Mouse (Mus musculus) cerebellum, adult 9-10 months (tissue): ENCODE results near the gene Nrip2.
"Not testable (repeated sequence)": the region's sequence is repeated elsewhere in the genome, so short reads cannot be mapped to it uniquely, and the experiment has no call there.

Source experiments
- DNase-seq: peaks from one replicate; pipeline ENCODE4 v3.0.0; 2022

The Nrip2 gene

DNA sequence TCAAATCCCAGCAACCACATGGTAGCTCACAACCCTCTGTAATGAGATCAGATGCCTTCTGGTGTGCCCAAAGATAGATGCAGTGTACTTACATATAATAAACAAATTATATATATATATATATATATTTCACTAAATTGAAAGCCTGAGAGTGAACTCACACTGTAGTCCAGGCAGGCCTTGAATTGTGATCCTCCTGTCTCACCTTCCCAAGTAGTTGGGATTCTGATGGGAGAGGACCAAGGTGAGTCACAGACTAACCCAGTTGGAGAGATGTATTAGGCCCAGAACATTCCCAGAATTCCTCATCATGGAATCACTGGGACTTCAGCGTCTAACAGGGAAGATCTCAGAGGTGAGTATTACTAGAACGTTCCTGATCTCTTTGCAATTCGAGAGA, at the start of gene Nrip2:
Gene Nrip2, plus strand, starts transcription at position 301 of the 400 bp plus-strand sequence.
- no peak for DNase-seq

DNA sequence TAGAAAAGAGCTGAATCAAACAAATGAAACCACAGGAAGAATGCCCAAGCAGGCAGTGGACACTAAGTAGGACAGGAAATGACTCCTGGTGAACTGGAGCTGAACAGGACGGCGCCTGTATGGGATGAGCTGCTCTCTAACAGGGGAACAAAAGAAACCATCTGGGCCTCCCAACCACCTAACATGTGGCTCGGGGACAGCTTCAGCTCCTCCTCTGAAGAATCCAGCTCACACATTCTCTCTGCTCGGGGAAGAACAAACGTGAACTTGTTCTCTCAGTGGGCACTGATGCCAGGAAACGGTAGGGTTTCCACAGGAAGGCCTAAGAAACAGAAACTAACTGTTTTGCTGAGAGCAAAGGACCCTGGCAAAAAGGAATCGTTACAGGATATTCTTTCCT, 49.4 kb upstream of the Nrip2 start:
- peak; percentile 46 for DNase-seq

DNA sequence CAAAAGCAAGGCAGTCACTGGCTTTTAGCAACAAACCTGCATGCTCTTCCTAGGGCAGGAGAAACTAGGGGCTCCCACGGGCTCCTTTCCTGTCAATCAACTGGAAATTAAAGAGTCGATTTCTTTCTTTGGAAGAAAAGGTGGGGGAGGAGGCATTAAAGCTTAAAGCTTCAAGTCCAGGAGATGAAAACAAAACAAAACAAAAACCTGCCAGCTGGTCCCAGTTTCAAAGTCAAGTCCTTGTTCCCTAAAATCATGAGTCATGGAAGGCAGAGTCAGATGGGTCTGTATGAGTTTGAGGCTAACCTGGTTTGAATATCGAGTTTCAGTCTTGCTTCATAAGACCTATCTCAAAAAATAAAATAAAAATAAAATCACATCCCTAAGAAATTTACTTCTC, 45.0 kb upstream of the Nrip2 start:
- no peak for DNase-seq

DNA sequence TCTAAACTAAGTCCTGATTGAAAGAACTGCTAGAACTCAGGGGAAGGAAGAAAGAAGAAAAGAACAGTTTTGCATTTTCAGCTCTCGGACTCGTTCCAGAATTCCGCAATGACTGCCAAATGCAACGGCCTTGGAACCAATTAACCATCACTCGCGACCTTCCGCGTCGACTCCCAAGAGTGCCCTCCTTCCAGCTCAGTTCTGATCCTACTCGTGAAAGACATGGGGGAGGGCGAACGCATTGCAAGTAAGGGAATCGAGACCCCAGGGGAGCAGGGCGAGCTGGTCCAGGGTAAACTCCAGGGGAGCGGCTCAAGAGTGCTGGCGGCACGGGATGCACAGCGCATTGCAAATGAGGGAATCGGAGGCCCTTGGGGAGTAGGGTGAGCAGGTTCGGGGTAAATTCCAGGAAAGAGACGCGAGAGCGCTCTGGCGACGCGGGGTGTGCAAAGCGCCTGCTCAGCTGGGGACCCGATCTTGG, 43.9 kb upstream of the Nrip2 start:
- DNase-seq = peak; percentile 67

DNA sequence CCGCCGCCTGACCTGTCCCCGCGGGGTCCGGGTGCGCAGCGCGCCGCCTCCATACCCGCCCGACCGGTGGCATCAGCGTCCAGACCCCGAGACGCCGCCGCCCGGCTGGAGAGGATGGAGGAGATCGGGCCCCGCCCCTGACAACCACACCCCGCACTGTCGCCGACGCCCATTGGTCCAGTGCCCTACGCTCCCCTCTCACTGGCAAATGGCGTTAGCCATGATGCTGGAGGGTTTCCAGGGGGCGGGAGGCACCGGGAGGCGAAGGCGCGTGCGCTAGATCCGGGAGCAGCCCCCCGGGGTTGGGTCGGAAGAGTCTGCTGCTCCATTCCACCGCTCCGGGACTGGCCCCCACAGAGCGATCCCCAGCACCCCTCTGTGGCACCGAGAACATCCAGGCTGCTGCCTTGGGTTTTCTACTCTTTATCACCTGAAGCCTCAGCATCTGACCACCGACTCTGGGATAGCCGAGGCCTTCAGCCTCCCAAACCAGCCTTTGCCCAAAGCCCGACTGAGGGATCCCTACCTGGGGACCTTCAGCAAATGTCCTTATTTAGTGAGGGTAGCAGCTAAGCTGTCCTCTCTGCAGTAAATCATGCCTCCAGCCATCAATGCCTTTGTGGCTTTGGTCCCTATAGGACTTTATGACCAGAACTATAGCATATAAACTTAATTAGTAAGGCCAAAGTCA, 43.2 kb upstream of the Nrip2 start, which contains the start of gene Tulp3:
Gene Tulp3, minus strand, starts transcription at position 126 of the 691 bp plus-strand sequence.
- DNase-seq = peak; percentile 98

DNA sequence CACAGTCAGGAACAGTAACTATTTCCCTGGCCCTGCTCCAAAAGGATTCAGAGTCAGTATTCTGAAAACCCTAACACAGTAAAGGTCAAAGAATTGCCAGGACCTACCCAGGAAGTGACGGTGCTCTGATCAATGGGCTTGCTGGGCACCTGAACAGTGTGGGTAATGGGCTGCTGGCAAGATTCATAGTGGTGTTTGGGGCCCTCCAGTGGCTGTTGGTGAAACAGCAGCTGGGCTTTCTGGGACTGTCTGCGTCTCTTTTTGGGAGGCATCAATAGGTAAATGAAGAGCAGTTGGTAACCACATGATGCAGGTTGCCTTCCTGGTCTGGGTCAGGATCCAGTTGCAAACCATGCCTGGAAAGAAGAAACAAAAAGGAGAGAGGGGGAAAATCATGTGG, 40.1 kb upstream of the Nrip2 start:
- DNase-seq = peak; percentile 76

DNA sequence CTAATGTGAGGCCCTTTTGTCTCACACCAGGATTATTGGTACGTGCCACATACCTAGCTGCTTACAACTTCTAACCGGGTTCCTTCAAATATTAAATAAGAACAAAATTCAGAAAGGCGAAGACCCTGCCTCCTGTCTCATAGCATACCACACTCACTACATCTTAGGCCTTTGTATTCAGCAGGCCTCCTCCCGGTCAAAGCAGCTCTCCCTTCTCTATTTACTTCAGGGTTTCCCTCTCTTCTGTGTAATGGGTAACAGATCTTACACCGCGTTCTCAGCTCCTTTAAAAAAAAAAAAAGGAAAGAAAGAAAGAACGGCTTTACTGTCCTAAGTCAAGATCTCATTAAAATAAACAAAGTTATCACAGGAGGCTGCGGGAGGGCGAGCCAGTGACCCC, 37.2 kb upstream of the Nrip2 start:
- DNase-seq = no peak

DNA sequence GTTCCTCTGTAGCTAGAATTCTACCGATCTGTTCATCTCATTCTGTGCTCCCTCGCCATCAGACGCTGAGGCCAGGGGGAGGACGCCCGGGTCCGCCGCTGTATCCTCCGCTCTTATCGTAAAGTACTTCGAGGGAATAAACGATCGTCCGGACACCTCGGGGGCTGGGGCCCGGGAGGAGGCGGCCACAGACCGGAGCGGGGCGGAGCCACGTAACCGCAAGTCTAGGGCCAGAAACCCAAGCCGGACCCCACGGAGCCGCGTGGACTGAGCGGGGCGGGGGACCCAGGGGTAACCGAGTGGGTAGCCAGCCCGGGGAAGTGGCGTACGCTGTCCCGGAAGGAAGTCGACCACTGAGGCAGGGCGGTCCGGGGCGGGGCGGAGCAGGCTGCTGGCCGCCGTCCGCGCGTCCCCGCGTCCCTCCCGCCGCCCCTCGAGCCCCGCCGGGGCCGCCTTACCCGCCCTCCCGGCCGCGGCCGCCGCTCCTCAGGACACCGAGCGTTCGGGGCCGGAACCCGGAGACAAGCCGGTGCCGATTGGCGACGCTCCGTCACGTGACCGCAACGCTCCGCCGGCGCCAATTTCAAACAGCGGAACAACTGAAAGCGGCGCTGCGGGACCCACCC, 36.6 kb upstream of the Nrip2 start, which contains the start of the genes Rhno1 and Foxm1:
Gene Rhno1, minus strand, starts transcription at position 531 of the 626 bp plus-strand sequence.
Gene Foxm1, plus strand, starts transcription at position 587 of the 626 bp plus-strand sequence.
- DNase-seq = peak; percentile 76

DNA sequence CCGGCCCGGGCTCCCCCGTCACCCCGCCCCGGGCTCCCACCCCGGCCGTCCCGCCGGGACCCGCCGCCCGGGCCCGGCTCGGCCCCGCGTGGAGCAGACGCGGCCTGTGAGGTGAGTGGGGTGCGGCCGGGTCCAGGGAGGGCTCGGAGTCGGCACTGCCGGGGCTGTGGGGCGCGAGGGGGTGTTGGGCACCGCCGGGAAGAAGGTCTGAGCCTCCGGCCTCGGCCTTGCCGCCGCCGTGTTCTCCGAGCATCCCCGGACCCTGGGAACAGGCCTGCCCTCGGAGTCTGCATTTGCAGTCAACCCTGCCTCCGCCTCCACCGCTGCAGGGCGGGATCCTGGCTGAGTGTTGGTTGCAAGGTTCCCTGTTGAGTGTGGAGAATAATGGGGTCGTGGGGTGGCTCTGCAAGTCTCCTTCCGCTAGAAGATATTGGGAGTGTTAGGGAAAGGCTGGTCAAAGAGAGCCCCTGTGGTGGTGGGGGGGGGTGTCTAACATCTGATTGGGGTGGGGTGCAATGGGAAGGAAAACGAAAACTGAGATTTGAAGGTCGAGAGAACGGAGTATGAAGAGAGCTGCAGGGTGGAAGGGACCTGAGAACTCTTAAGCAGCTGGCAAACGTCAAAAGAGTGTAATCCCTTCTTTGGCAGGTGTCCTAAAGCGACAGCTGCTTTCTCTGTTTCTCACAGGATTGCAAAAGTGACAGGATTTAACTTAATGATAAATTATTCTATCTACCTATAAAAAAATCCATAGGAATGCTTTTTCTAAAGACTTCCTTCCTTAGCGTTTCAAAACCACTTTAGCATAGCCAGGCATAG, 35.9 kb upstream of the Nrip2 start:
- no peak for DNase-seq

DNA sequence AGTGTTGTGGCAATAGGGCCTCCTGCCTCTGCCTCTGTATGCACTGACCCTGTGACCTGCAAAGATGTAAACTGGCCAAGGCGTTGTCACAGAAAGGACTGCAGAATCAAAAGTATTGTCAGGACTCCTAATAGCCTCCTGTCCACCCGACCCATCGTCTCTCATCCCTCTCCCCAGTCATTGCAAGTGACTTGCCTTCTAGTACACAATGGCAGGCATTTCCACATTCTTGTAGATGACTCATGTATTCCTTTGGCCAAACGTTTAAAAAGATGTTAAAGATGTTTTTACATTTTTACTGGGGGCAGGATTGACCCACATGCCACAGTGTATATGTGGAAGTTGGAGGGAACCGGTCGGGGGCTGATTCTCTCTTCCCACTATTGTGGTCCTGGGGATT, 34.4 kb upstream of the Nrip2 start:
- no peak for DNase-seq

DNA sequence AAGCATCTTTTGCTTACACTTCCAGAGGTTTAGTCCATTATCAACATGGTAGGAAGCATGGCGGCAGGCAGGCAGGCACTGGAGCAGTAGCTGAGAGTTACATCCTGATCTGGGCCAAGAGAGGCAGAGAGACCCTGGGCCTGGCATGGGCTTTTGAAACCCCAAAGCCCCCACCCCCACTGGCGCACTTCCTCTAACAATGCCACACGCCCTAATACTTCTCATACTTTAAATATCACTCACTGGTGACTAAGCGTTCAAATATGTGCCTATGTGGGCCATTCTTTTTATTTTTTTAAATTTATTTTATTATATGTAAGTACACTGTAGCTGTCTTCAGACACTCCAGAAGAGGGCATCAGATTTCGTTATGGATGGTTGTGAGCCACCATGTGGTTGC, 32.6 kb upstream of the Nrip2 start:
- no peak for DNase-seq

DNA sequence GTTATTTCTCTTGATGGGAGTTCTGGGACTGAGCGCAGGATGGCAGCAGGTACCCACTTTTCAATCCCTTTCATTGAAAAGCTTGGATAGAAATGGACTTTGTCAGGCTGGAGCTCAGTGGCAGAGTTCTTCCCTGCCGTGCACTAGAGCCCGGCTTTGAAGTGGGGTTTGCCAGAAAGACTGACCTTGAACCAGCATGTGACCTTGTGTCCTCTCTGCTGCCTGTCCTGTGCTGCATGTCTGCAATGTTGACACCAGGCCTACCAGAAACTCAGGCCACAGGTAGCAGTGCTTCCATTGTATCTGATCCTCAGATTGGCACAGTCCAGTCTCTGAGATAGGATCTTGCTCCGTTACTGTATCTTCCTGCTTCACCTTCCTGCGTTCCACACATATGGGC, 29.1 kb upstream of the Nrip2 start:
- no peak for DNase-seq

DNA sequence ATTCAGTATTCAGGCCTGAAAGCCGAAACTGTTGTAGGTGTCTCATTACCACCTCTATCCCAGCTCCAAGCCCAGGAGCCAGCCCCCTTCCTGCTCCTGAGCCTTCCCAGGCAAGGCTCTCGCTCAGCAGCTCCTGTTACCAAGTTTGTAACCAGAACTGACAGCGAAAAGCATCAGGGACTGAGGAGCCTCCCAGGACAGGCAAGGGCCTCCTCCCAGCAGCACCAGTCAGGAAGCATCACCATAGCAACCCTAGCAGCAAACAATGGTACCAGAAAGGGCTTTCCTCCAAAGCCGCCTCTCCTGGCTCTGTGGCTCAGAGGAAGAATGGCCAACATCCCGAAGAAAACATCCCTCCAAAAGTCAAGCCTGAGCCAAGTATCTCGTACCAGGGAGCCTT, 23.9 kb upstream of the Nrip2 start, which contains the start of the genes Tex52 and Gm44596:
Gene Tex52, plus strand, starts transcription at position 265 of the 400 bp plus-strand sequence.
Gene Gm44596, plus strand, starts transcription at position 312 of the 400 bp plus-strand sequence.
- no peak for DNase-seq

DNA sequence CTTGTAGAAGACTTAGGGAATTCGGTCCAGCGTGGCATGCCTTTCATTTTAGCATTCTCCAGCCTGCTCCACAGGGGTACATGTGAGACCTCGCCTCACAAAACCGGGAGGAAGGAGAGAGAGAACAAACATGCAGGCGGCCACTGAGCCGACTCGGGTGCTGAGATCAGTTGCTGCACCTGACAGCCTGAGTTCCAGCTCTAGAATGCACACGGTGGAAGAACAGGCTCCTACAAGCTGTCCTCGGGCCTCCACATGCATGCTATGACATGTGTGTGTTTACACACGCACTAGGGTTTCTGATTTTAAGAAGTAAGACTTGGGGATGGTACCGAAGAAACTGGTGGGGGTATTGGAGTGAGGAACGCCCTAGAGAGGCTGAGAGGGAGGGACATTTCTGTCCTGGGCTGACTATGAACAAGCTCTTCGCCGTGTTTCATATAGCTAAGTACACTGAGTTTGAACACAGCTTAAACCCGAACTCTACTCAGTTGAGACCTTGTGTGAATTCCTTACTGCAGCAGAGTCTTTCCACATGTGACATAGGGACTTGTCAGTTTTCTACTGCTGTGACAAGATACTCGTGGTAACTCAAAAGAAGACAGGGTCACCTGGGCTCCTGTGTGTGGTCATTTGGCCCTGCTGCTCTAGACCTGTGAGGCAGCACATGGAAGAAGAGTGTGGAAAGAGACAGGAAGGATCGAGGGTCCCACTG, 22.6 kb upstream of the Nrip2 start:
- DNase-seq = no peak

DNA sequence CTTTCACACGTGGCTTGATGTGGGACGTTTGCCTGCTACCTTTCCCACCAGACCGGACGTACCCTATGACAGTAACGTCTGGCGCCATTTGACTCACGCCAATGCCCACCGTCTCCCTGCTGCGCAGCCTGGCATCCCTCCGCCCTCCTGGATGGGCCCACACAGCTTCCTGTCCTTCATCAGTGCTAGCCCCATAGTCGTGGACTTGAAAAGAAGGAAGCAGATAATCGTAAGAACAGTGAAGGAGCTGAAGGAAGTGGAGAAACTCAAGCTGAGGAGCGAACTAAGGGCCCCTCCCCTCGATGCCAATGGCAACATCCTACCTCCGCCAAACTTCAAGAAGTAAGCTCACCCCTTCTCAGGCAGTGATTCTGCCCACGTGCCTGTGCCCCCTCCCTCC, 19.5 kb upstream of the Nrip2 start:
- no peak for DNase-seq

DNA sequence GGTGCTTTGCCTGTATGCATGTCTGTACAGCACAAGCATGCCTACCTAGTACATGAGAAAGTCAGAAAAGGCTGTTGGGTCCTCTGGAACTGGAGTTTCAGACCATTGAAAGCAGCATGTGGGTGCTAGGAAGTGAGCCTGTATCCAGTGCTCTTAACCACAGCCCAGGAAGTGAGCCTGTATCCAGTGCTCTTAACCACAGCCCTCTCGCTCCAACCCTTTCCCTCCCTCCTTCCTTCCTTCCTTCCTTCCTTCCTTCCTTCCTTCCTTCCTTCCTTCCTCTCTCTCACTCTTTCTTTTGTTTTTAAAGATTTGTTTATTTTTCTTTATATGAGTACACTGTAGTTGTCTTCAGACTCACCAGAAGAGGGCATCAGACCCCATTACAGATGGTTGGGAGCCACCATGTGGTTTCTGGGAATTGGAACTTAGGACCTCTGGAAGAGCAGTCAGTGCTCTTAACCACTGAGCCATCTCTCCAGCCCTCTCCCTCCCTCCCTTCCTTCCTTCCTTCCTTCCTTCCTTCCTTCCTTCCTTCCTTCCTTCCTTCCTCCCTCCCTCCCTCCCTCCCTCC, 18.4 kb upstream of the Nrip2 start:
- DNase-seq = not testable (repeated sequence)

DNA sequence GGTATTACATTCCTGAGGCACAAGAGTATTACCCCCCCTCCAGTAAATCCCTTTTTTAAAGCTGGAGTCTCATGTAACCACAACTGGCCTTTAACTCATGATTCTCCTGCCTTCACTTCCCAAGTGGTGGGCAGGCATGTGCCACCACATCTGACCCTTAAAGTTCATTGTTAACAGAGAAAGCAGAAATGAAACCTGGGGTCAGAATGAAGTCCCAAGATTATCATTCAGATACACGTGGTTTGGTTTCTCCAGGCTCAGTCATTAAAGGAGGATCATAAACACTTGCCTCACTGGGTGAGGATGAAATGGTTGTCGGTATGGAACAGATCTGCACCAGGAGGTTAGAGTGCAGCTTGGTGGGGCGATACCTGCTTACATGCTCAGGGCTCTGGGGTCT, 17.8 kb upstream of the Nrip2 start:
- DNase-seq = no peak

DNA sequence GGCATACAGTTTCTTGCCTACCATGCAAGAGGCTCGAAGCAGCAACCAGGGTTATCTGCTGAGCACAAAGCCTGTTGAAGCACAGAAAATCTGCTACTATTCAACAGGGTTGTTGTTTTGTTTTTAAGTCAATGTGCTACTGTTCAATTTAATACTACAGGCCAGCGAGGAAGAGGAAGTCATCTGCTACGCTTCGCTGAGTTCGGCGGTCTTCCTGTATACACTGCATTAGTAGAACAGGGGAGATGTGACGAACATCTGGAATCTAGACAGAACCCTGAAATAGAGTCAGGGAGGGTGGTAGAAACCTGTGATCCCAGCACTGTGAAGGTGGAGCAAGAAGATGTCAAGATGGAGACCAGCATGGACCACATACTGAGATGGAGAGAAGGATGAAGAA, 15.3 kb upstream of the Nrip2 start:
- DNase-seq = no peak

DNA sequence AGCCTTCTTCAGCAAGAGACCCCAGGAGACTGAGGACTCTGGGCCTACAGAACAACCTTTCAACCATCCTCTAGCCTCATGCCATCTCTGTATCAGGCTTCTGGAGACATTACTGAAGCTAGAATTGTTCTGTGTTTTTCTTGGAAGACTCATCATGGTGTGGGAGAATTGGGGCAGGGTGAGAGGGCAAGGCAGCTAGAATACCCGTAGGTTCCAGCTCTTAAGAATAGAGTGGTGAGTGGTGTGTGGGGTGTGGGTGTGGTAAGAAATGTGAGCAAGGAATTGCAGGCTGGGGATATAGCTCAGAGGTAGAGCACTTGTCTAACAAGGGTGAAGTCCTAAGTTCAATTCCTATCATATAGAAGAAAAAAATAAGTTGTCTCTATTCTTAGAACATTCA, 14.1 kb upstream of the Nrip2 start:
- DNase-seq = no peak

DNA sequence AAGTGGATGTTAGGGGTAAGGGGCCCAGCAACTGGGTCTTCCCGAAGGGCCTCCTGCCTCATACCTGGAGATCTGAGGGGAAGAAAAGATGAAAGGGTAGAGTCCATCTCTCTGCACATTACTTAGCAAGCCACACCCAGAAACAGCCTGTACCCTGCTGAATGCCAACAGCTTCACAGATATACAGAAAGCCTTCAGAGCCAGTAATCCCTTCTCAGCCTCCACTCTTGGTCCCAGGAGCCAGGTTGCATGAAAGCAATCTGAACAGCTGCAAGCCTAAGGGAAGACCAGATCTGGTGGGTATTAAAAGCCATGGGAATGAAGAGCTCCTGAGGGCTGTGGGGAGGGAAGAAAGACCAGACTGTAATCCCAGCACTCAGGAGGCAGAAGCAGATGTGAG, 9.9 kb upstream of the Nrip2 start:
- no peak for DNase-seq

DNA sequence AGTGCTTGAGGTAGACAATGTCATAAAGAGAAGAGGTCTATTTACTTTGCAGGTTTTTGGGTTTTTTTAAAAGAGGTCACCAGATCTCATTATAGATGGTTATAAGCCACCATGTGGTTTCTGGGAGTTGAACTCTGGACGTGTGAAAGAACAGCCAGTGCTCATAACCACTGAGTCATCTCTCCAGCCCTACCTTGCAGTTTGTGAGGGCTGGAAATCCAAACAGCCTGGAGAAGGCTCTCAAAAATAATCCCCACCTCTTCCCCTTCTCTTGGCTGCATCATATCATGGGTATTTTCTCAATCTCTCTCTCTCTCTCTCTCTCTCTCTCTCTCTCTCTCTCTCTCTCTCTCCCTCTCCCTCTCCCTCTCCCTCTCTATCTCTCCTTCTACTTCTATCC, 8.4 kb upstream of the Nrip2 start:
- no peak for DNase-seq

DNA sequence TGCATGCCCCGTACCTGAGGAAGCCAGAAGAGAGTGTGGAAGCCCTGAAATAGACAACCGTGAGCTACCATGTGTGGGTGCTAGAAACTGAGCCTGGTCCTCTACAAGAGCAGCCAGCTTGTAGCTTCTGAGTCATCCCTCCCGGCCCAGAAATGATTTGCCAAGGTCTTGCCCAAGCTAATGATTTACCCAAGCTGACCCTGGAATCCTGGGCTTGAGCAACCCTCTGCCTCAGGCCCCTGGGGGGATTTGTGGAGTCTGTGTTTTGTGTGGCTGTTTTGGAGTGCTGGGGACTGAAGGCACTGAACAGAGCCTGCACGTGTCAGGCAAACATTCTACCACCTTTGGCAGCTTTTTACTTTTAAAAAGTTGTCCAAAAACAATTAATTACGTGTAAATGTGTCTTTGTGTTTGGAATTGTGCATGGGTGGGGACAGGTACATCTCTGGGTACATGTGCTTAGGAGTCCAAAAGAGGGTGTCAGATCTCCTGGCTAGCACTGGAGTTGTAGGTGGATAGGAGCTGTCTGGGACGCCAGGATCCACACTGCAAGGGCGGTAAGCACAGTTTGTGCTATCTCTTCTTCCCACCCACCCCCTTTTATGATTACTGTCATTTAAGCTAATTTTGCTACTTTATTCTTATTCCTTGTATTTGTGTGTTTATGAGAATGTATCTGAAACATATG, 1.4 kb upstream of the Nrip2 start:
- DNase-seq = no peak
